Mouse (Mus musculus): Measurements from ENCODE around the gene Mllt6. TPM values are rescaled to one million over a fixed set of nuclear protein-coding genes. Genes with fewer than 3 reads are reported as not detected.
"Not testable (repeated sequence)": the region's sequence is repeated elsewhere in the genome, so short reads cannot be mapped to it uniquely, and the experiment has no call there.

Mllt6 gene
- polyA plus RNA-seq, 1 experiment from 2014 or later: 5.5 TPM

DNA sequence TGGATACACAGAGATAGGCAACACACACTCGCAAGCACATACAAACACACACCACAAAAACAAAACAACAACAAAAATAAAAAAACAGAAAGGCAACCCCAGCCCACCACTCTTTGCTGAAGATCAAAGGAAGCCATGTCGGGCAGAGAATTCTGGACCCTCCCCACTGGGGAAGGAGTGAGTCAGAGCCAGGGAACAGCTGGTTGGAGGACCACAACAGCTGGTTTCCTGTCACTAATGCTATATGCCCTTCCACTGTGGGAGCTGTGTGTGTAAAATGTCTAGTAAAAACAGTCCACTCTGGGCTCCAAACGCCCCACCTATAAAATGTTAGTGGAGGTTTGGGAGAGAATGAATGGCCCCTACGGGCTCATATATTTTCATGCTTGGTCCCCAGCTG is 58.1 kb downstream of the Mllt6 start:
- no peak overlapping the region for H3K9ac ChIP-seq (replicated peaks; ENCODE audit: low read length)
- H3K4me3 ChIP-seq (ENCODE audit: low read length): no peak overlapping the region
- H3K27ac ChIP-seq (ENCODE audit: low read length): no peak overlapping the region
- 87% methylated on average over 4 of the region's 4 CpGs for WGBS
- H3K9me3 ChIP-seq (ENCODE audit: low read length): no peaks in the 10 kb centered on the region; the same call in 1 of the 2 replicates
- H3K4me2 ChIP-seq (replicated peaks; ENCODE audit: low read depth, low read length): no peak overlapping the region
- no peaks in the 10 kb centered on the region for H3K4me1 ChIP-seq (ENCODE audit: insufficient read depth, low read length)
- H3K36me3 ChIP-seq (ENCODE audit: insufficient read depth, low read length): peaks cover 69% of the 10 kb centered on the region
- H3K27me3 ChIP-seq (ENCODE audit: insufficient read depth, low read length): no peaks in the 10 kb centered on the region
- ATAC-seq (ENCODE audit: low FRiP score, low TSS enrichment): no peak

DNA sequence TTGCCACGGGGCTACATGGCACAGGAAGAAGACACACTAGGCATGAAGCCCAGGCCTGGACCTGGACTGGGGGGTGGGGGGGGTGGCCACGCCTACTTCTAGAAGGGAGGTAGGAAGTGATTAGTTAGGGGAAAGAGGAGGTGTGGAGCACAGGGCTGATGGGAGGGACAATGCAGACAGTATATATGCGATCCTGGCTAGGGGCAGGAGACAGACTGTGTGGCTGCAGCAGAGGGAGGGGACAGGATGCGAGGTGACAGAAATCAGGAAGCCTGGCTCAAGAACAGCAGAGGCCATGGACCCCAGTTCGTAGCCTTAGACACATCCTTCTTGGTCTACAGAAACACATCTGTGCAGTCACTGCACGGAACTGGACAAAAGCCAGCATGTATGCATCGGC is 60.5 kb downstream of the Mllt6 start:
- H3K4me2 ChIP-seq (replicated peaks; ENCODE audit: low read depth, low read length): no peak overlapping the region
- H3K9ac ChIP-seq (replicated peaks; ENCODE audit: low read length): no peak overlapping the region
- H3K27ac ChIP-seq (ENCODE audit: low read length): peak overlapping the region; percentile 5; the same call in 1 of the 2 replicates
- peaks cover 77% of the 10 kb centered on the region for H3K36me3 ChIP-seq (ENCODE audit: insufficient read depth, low read length)
- no peaks in the 10 kb centered on the region for H3K4me1 ChIP-seq (ENCODE audit: insufficient read depth, low read length)
- WGBS: 70% methylated on average over 7 of the region's 7 CpGs
- ATAC-seq (ENCODE audit: low FRiP score, low TSS enrichment): peak; percentile 77
- H3K9me3 ChIP-seq (ENCODE audit: low read length): no peaks in the 10 kb centered on the region; the same call in 1 of the 2 replicates
- H3K27me3 ChIP-seq (ENCODE audit: insufficient read depth, low read length): no peaks in the 10 kb centered on the region
- H3K4me3 ChIP-seq (ENCODE audit: low read length): no peak overlapping the region

DNA sequence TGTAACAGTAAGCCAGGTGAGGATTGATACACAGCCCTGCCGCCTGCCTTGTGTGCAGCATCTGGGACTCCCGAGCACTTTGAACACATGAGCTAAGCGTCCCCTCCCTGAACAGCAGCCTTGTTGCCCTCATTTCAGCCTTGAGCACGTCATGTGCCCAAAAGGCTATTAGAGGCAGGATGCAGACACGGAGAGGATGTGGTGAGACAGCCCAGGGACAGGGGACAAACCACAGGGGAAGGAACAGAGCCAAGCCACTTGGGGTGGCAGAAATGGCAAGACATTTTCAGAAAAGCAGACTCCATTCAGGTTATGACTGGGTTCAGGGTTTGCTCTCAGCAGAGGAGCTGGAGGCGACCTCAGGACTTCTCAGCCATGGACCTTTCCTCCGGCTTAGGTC is 65.1 kb downstream of the Mllt6 start:
- Histone ChIP-seq H3K4me1 (ENCODE audit: insufficient read depth, low read length) (no peaks in the 10 kb centered on the region), H3K9ac (replicated peaks; ENCODE audit: low read length) (no peak overlapping the region), H3K4me2 (replicated peaks; ENCODE audit: low read depth, low read length) (no peak overlapping the region), H3K9me3 (ENCODE audit: low read length) (no peaks in the 10 kb centered on the region), H3K27ac (ENCODE audit: low read length) (no peak overlapping the region), H3K27me3 (ENCODE audit: insufficient read depth, low read length) (no peaks in the 10 kb centered on the region), H3K36me3 (ENCODE audit: insufficient read depth, low read length) (peaks cover 55% of the 10 kb centered on the region), H3K4me3 (ENCODE audit: low read length) (no peak overlapping the region)
- no peak for ATAC-seq (ENCODE audit: low FRiP score, low TSS enrichment)
- WGBS: 64% methylated on average over 7 of the region's 7 CpGs

DNA sequence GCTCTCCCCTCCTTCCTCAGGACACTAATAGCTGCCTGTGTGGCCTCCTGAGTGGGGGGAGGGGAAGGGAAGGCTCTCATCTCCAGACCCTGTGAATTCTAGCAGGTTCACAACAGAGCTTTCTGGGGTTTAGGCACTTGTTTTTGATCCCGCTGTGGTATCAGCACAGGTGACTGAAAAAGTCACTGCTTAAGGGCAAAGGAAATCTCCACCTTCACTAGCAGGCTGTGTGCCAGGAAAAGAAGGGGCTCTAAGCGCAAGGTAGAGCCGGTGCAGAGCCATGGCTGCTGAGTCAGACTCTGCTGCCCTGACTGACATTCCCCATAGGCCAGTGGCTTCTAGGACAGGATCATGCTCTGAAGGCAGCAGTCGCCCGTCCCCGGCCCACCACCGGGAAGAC is 65.5 kb downstream of the Mllt6 start:
- peaks cover 52% of the 10 kb centered on the region for H3K36me3 ChIP-seq (ENCODE audit: insufficient read depth, low read length)
- H3K4me3 ChIP-seq (ENCODE audit: low read length): no peak overlapping the region
- no peaks in the 10 kb centered on the region; the same call in none of the 2 replicates for H3K4me1 ChIP-seq (ENCODE audit: insufficient read depth, low read length)
- H3K27ac ChIP-seq (ENCODE audit: low read length): no peak overlapping the region
- no peak overlapping the region for H3K4me2 ChIP-seq (replicated peaks; ENCODE audit: low read depth, low read length)
- no peaks in the 10 kb centered on the region for H3K9me3 ChIP-seq (ENCODE audit: low read length)
- no peak for ATAC-seq (ENCODE audit: low FRiP score, low TSS enrichment)
- no peak overlapping the region for H3K9ac ChIP-seq (replicated peaks; ENCODE audit: low read length)
- WGBS: 79% methylated on average over 7 of the region's 7 CpGs
- H3K27me3 ChIP-seq (ENCODE audit: insufficient read depth, low read length): no peaks in the 10 kb centered on the region

DNA sequence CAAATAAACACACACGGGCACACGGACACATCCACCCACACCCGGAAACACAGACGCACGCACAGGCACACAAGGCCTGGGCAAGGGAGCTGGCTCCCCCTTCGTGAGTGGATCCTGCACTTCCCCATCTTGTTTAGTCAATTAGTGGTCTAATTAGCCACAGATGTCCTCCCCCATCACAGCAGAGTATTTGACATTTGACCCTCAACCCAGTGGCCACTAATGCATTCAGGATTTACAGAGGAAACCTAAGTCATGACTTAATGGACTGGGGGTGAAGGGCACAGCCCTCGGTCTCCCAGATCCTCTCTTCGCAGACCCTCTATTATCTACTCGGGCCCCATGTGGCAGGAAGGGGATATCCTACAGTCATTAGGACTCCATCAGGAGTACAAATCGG is 70.5 kb downstream of the Mllt6 start:
- 12% methylated on average over 10 of the region's 10 CpGs for WGBS

GRCm38 (mm10) chr11:97734810-97735209 is 71.6 kb downstream of the Mllt6 start:
- not testable (repeated sequence) for H3K4me1 ChIP-seq (ENCODE audit: insufficient read depth, low read length); H3K4me3 ChIP-seq (ENCODE audit: low read length); H3K9ac ChIP-seq (replicated peaks; ENCODE audit: low read length); H3K4me2 ChIP-seq (replicated peaks; ENCODE audit: low read depth, low read length); H3K27ac ChIP-seq (ENCODE audit: low read length); ATAC-seq (ENCODE audit: low FRiP score, low TSS enrichment); H3K27me3 ChIP-seq (ENCODE audit: insufficient read depth, low read length); H3K9me3 ChIP-seq (ENCODE audit: low read length)
- H3K36me3 ChIP-seq (ENCODE audit: insufficient read depth, low read length): peaks cover 13% of the 10 kb centered on the region
- WGBS: 84% methylated on average over 5 of the region's 5 CpGs

More for the DNA sequence above, 70.5 kb downstream of the Mllt6 start:
- ATAC-seq (ENCODE audit: low FRiP score, low TSS enrichment): no peak
- H3K27ac ChIP-seq (ENCODE audit: low read length): no peak overlapping the region
- H3K4me1 ChIP-seq (ENCODE audit: insufficient read depth, low read length): peaks cover 4% of the 10 kb centered on the region
- H3K9ac ChIP-seq (replicated peaks; ENCODE audit: low read length): no peak overlapping the region
- H3K27me3 ChIP-seq (ENCODE audit: insufficient read depth, low read length): no peaks in the 10 kb centered on the region
- peaks cover 18% of the 10 kb centered on the region for H3K36me3 ChIP-seq (ENCODE audit: insufficient read depth, low read length)
- no peaks in the 10 kb centered on the region for H3K9me3 ChIP-seq (ENCODE audit: low read length)
- no peak overlapping the region for H3K4me2 ChIP-seq (replicated peaks; ENCODE audit: low read depth, low read length)
- H3K4me3 ChIP-seq (ENCODE audit: low read length): no peak overlapping the region

Small RNA genes lying within 50 kb of the gene (microRNA-seq; reads per million reads assigned to microRNA genes)
- not detected for gene Gm24158
- gene Mir6927: not detected

Other genes starting within 250 kb of the Mllt6 start
- 6.0 and 6.2 TPM in 2 replicates for gene Arhgap23, start 247.9 kb upstream of the Mllt6 start, polyA plus RNA-seq (2015; fragmentation: Nextera tagmentation; extraction: Ambion mirVana)
- 0.75 and 1.3 TPM in 2 replicates for gene 4933428G20Rik, start 163.1 kb upstream of the Mllt6 start, polyA plus RNA-seq (2015; fragmentation: Nextera tagmentation; extraction: Ambion mirVana)
- 1.0 and 1.1 TPM in 2 replicates for gene Srcin1, start 87.2 kb upstream of the Mllt6 start, polyA plus RNA-seq (2015; fragmentation: Nextera tagmentation; extraction: Ambion mirVana)
- 2.3 and 2.5 TPM in 2 replicates for gene Epop, start 33.7 kb upstream of the Mllt6 start, polyA plus RNA-seq (2015; fragmentation: Nextera tagmentation; extraction: Ambion mirVana)
- 47.3 and 53.1 TPM in 2 replicates for gene Cisd3, start 22.4 kb downstream of the Mllt6 start, polyA plus RNA-seq (2015; fragmentation: Nextera tagmentation; extraction: Ambion mirVana)
- 12.3 and 16.3 TPM in 2 replicates for gene Pcgf2, start 37.1 kb downstream of the Mllt6 start, polyA plus RNA-seq (2015; fragmentation: Nextera tagmentation; extraction: Ambion mirVana)
- gene Psmb3, start 40.0 kb downstream of the Mllt6 start, polyA plus RNA-seq (2015; fragmentation: Nextera tagmentation; extraction: Ambion mirVana): 478 and 503 TPM in 2 replicates
- gene Pip4k2b, start 81.3 kb downstream of the Mllt6 start, polyA plus RNA-seq (2015; fragmentation: Nextera tagmentation; extraction: Ambion mirVana): 1.7 and 1.8 TPM in 2 replicates
- gene Cwc25, start 103.1 kb downstream of the Mllt6 start, polyA plus RNA-seq (2015; fragmentation: Nextera tagmentation; extraction: Ambion mirVana): 15.1 and 18.4 TPM in 2 replicates
- 0.27 and 0.31 TPM in 2 replicates for gene 1700001P01Rik, start 112.5 kb downstream of the Mllt6 start, polyA plus RNA-seq (2015; fragmentation: Nextera tagmentation; extraction: Ambion mirVana)
- 428 and 460 TPM in 2 replicates for gene Rpl23, start 119.0 kb downstream of the Mllt6 start, polyA plus RNA-seq (2015; fragmentation: Nextera tagmentation; extraction: Ambion mirVana)
- gene Lasp1, start 135.6 kb downstream of the Mllt6 start, polyA plus RNA-seq (2015; fragmentation: Nextera tagmentation; extraction: Ambion mirVana): 133 TPM in 2 replicates
- gene B230217C12Rik, start 177.4 kb downstream of the Mllt6 start, polyA plus RNA-seq (2015; fragmentation: Nextera tagmentation; extraction: Ambion mirVana): 4.3 and 6.7 TPM in 2 replicates
- gene Fbxo47, start 220.7 kb downstream of the Mllt6 start, polyA plus RNA-seq (2015; fragmentation: Nextera tagmentation; extraction: Ambion mirVana): 0.45 and 0.46 TPM in 2 replicates

Data from kidney, embryonic 16.5 days (tissue).